9 mouse cellular contexts compared by ENCODE assay signal in genomic region chr12:69893927-69894326, GRCm38 (mm10). TPM values are rescaled to one million over a fixed set of nuclear protein-coding genes. Genes with fewer than 3 reads are reported as not detected.
DNase-seq lines count a peak whose midpoint lies in the region; ATAC-seq and TF ChIP-seq lines count a peak whose summit lies in the region.
"Had no signal": no experiment of that assay in that cellular context is flagged by ENCODE, and none has a peak within 500 bp of the region (broad histone marks: within the 10 kb centered on the region; RNA-seq: fewer than 3 reads in every experiment).

No protein-coding gene starts in this region.

- H3K36me3 ChIP-seq in intestine, postnatal 0 days (ENCODE audit: control insufficient read depth, insufficient read depth): no peaks in the 10 kb centered on the region
- H3K36me3 ChIP-seq in intestine, embryonic 16.5 days (ENCODE audit: control insufficient read depth, insufficient read depth, low read length): no peaks in the 10 kb centered on the region
- peaks cover 0 to 10% of the 10 kb centered on the region in 2 experiments; a peak in 2 of 4 replicates for H3K36me3 ChIP-seq in MEL (ENCODE audit: control insufficient read depth in 1 of 2, insufficient read depth in 2 of 2, low read length in 2 of 2)
- peaks cover 9% of the 10 kb centered on the region for H3K36me3 ChIP-seq in liver, embryonic 13.5 days

- no peak; the same call in none of the 2 replicates for TF ChIP-seq RAD21 in MEL (IDR thresholded peaks at IDR 0.05; ENCODE audit: low read depth, low read length)

- H3K4me2 ChIP-seq in intestine, postnatal 0 days (replicated peaks; ENCODE audit: low read depth): no peak overlapping the region
- H3K4me2 ChIP-seq in intestine, embryonic 16.5 days (ENCODE audit: low read depth, low read length): no peak overlapping the region
- peak overlapping the region; percentile 36; the same call in 1 of the 2 replicates for H3K4me2 ChIP-seq in liver, embryonic 13.5 days

- no peak for TF ChIP-seq EP300 in MEL (IDR thresholded peaks at IDR 0.05; ENCODE audit: low read depth in 1 of 2, low read length in 2 of 2)

- peak; percentile 6 to 29 for DNase-seq in B cell, adult 2 months
- DNase-seq in MEL (ENCODE audit: low read depth, low spot score): no peak
- DNase-seq in liver, embryonic 13.5 days: no peak
- DNase-seq in spleen, adult 18-20 months: no peak
- DNase-seq: cerebellum, adult 8-10 months; gastrocnemius, postnatal 25 days had no signal

- TF ChIP-seq POLR2A in MEL (IDR thresholded peaks at IDR 0.05; ENCODE audit: control insufficient read depth in 1 of 2, insufficient read depth in 1 of 2, low read depth in 1 of 2, low read length in 2 of 2, poor library complexity in 1 of 2): no peak

- H3K4me1 ChIP-seq in intestine, postnatal 0 days (replicated peaks; ENCODE audit: control insufficient read depth, insufficient read depth, low read length): peaks cover 9% of the 10 kb centered on the region; the same call in 1 of the 2 replicates
- peaks cover 23% of the 10 kb centered on the region for H3K4me1 ChIP-seq in intestine, embryonic 16.5 days (ENCODE audit: control insufficient read depth, insufficient read depth, low read length)
- peaks cover 6 to 8% of the 10 kb centered on the region in 2 experiments; a peak in 3 of 4 replicates for H3K4me1 ChIP-seq in MEL (ENCODE audit: control insufficient read depth in 1 of 2, insufficient read depth in 2 of 2, low read length in 2 of 2)
- peaks cover 34% of the 10 kb centered on the region for H3K4me1 ChIP-seq in liver, embryonic 13.5 days (replicated peaks)

- peak; percentile 55 for TF ChIP-seq CTCF in intestine, postnatal 0 days (IDR thresholded peaks at IDR 0.05; ENCODE audit: low read depth)
- TF ChIP-seq CTCF in MEL (IDR thresholded peaks at IDR 0.05 in 2 of 3, conservative IDR thresholded peaks at IDR 0.05 in 1 of 3; ENCODE audit: control insufficient read depth in 1 of 3, insufficient read depth in 1 of 3, low read depth in 2 of 3, low read length in 3 of 3, poor library complexity in 1 of 3, severe bottlenecking in 1 of 3): peak; percentile 26 to 53 (median 35); a peak in 5 of 6 replicates

- H3K27me3 ChIP-seq in intestine, postnatal 0 days (replicated peaks; ENCODE audit: control insufficient read depth, insufficient read depth, low read length): no peaks in the 10 kb centered on the region
- no peaks in the 10 kb centered on the region for H3K27me3 ChIP-seq in intestine, embryonic 16.5 days (replicated peaks; ENCODE audit: control insufficient read depth, insufficient read depth, low read length)
- no peaks in the 10 kb centered on the region for H3K27me3 ChIP-seq in MEL (ENCODE audit: control insufficient read depth in 1 of 2, insufficient read depth in 2 of 2, low read length in 2 of 2)
- H3K27me3 ChIP-seq in liver, embryonic 13.5 days: no peaks in the 10 kb centered on the region

- no peaks in the 10 kb centered on the region for H3K9me3 ChIP-seq in intestine, postnatal 0 days (ENCODE audit: control insufficient read depth)
- H3K9me3 ChIP-seq in intestine, embryonic 16.5 days (ENCODE audit: control insufficient read depth, low read length): no peaks in the 10 kb centered on the region
- no peaks in the 10 kb centered on the region for H3K9me3 ChIP-seq in MEL (replicated peaks; ENCODE audit: insufficient read depth, low read length)
- no peaks in the 10 kb centered on the region for H3K9me3 ChIP-seq in liver, embryonic 13.5 days (replicated peaks)

- H3K27ac ChIP-seq in intestine, postnatal 0 days (ENCODE audit: low read depth, low read length): no peak overlapping the region
- no peak overlapping the region for H3K27ac ChIP-seq in intestine, embryonic 16.5 days (ENCODE audit: low read length)
- no peak overlapping the region for H3K27ac ChIP-seq in MEL (ENCODE audit: control insufficient read depth, low read depth, low read length)
- no peak overlapping the region for H3K27ac ChIP-seq in liver, embryonic 13.5 days

- no peak overlapping the region for H3K4me3 ChIP-seq in intestine, postnatal 0 days (ENCODE audit: low read depth, low read length)
- H3K4me3 ChIP-seq in intestine, embryonic 16.5 days (ENCODE audit: low read length): no peak overlapping the region
- no peak overlapping the region for H3K4me3 ChIP-seq in MEL (ENCODE audit: control insufficient read depth in 1 of 2, insufficient read depth in 1 of 2, low read depth in 2 of 2, low read length in 2 of 2)
- H3K4me3 ChIP-seq in liver, embryonic 13.5 days (replicated peaks): peak overlapping the region; percentile 95; the same call in 1 of the 2 replicates

- peaks cover 13% of the 10 kb centered on the region for H3K79me2 ChIP-seq in MEL (ENCODE audit: control insufficient read depth, insufficient read depth, low read length, poor library complexity)

- no peak for ATAC-seq in intestine, postnatal 0 days
- ATAC-seq in intestine, embryonic 16.5 days: no peak
- no peak for ATAC-seq in liver, embryonic 13.5 days (ENCODE audit: low read depth)
- no peak for ATAC-seq in megakaryocyte progenitor cell, adult 5-6 weeks (replicated peaks; ENCODE audit: poor library complexity)

- no peak overlapping the region for H3K9ac ChIP-seq in intestine, postnatal 0 days (ENCODE audit: low read depth, low read length)
- no peak overlapping the region for H3K9ac ChIP-seq in intestine, embryonic 16.5 days (ENCODE audit: low read depth, low read length)
- no peak overlapping the region for H3K9ac ChIP-seq in MEL (ENCODE audit: control insufficient read depth, low read depth, low read length, poor library complexity, severe bottlenecking)
- no peak overlapping the region for H3K9ac ChIP-seq in liver, embryonic 13.5 days

- WGBS in intestine, postnatal 0 days: 59% methylated on average over 6 of the region's 6 CpGs
- 66% methylated on average over 6 of the region's 6 CpGs for WGBS in intestine, embryonic 16.5 days
- WGBS in liver, embryonic 13.5 days (ENCODE audit: insufficient replicate concordance): 50% methylated on average over 6 of the region's 6 CpGs

TF ChIP-seq in MEL, 35 proteins besides CTCF, POLR2A, EP300 and RAD21:
- TF ChIP-seq MAX (IDR thresholded peaks at IDR 0.05; ENCODE audit: low read length) (no peak), SMC3 (IDR thresholded peaks at IDR 0.05; ENCODE audit: low read depth, low read length) (peak; percentile 25), ZC3H11A (IDR thresholded peaks at IDR 0.05; ENCODE audit: low read depth, low read length) (0 out of 2 replicates have a peak, but pooled peaks have one; percentile 0)

RNA-seq across cellular contexts. Expression of gene Map4k5, which starts 0.9 kb away (rescaled TPM):
- 9.9 and 10.2 TPM in 2 replicates for polyA plus RNA-seq in intestine, postnatal 0 days (2015; fragmentation: Nextera tagmentation; extraction: Ambion mirVana)
- polyA plus RNA-seq in intestine, embryonic 16.5 days (2015; fragmentation: Nextera tagmentation; extraction: Ambion mirVana): 14.2 and 17.0 TPM in 2 replicates
- 7.0 and 7.3 TPM in 2 replicates for total RNA-seq in MEL (2012; rRNA removed)
- 1 to 10 TPM in 1 of 2 experiments, not detected in 1; 8.5 TPM for polyA plus RNA-seq in MEL (2012; ENCODE audit: insufficient read depth in 1 of 2, insufficient read length in 2 of 2, low read depth in 1 of 2, low replicate concordance in 2 of 2, missing spikeins in 1 of 2)
- polyA plus RNA-seq in liver, embryonic 13.5 days (2015; fragmentation: Nextera tagmentation; extraction: Ambion mirVana): 20.7 and 25.4 TPM in 2 replicates
- 14.9 and 17.7 TPM in 2 replicates for total RNA-seq in megakaryocyte progenitor cell, adult 5-6 weeks (2015)
- total RNA-seq in megakaryocyte progenitor cell, adult 5-6 weeks (2017): 16.8 and 18.0 TPM in 2 replicates

RNA-seq across cellular contexts. Expression of gene Atl1, which starts 1.5 kb away (rescaled TPM):
- polyA plus RNA-seq in intestine, postnatal 0 days (2015; fragmentation: Nextera tagmentation; extraction: Ambion mirVana): 5.0 and 5.6 TPM in 2 replicates
- polyA plus RNA-seq in intestine, embryonic 16.5 days (2015; fragmentation: Nextera tagmentation; extraction: Ambion mirVana): 5.1 and 5.4 TPM in 2 replicates
- 0.36 and 0.50 TPM in 2 replicates for total RNA-seq in MEL (2012; rRNA removed)
- polyA plus RNA-seq in MEL (2012; ENCODE audit: insufficient read depth in 1 of 2, insufficient read length in 2 of 2, low read depth in 1 of 2, low replicate concordance in 2 of 2, missing spikeins in 1 of 2): 1 to 10 TPM in 1 of 2 experiments, not detected in 1; 1.0 TPM
- polyA plus RNA-seq in liver, embryonic 13.5 days (2015; fragmentation: Nextera tagmentation; extraction: Ambion mirVana): 1.4 and 1.5 TPM in 2 replicates
- 0.79 and 1.4 TPM in 2 replicates for total RNA-seq in megakaryocyte progenitor cell, adult 5-6 weeks (2015)
- total RNA-seq in megakaryocyte progenitor cell, adult 5-6 weeks (2017): 1.4 and 2.6 TPM in 2 replicates

Comparison
In these comparisons a context has a peak if more than half of its experiments do, and no peak if none do; other contexts are left out.
1. DNase-seq: peak in B cell, adult 2 months (2 of 2); none in MEL (single experiment), liver, embryonic 13.5 days (single experiment) and spleen, adult 18-20 months (0 of 2).